In the genomic region with DNA sequence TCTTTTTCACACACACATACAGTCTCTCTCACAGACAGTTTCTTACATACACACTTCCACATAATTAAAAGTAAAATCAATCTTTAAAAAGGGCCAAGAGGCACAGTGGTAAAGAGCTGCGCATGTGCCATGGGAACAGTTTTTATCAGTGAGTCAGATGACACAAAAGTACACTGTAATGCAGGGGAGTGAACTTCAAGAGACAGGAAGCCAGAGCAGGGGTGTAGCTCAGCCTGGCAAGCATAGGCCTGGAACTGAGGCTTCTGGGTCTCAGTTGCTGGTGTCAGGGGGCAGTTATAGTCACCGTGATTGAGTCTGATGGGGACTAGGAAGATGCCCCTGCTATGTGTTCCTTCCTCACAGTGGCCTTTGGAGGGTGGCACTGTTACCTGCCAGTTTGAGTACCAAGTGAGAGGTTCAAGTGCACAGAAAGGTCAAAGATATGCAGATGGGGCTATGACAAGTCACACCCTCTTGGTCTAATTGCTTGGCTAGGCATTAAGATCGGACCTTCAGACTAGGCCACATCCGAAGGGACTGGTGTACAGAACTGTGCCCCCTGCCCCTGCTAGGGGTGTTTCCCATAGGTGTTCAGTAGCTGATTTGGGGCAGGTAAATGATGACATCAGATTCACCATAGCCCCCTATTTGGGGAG, we compare ENCODE assay signal across 17 mouse cellular contexts. TPM values are rescaled to one million over a fixed set of nuclear protein-coding genes. Genes with fewer than 3 reads are reported as not detected.
DNase-seq lines count a peak whose midpoint lies in the region; ATAC-seq lines count a peak whose summit lies in the region.
"Had no signal": no experiment of that assay in that cellular context is flagged by ENCODE, and none has a peak within 500 bp of the region (broad histone marks: within the 10 kb centered on the region; RNA-seq: fewer than 3 reads in every experiment).

No protein-coding gene starts in this region.

- H3K27ac ChIP-seq in heart, embryonic 12.5 days (ENCODE audit: poor library complexity, severe bottlenecking): no peak overlapping the region
- no peak overlapping the region for H3K27ac ChIP-seq in heart, embryonic 11.5 days (ENCODE audit: low read depth, low read length)
- H3K27ac ChIP-seq in midbrain, embryonic 10.5 days (replicated peaks): peak overlapping the region; percentile 64; the same call in 1 of the 2 replicates
- no peak overlapping the region for H3K27ac ChIP-seq in midbrain, embryonic 11.5 days (ENCODE audit: low read depth, low read length)
- H3K27ac ChIP-seq in stomach, embryonic 15.5 days: no peak overlapping the region
- H3K27ac ChIP-seq in forebrain, embryonic 13.5 days: no peak overlapping the region
- H3K27ac ChIP-seq: limb, embryonic 13.5 days; neural tube, embryonic 13.5 days had no signal

- ATAC-seq in heart, embryonic 12.5 days (ENCODE audit: insufficient number of reproducible peaks, low FRiP score): 0 out of 2 replicates have a peak, but pooled peaks have one; percentile 19
- no peak for ATAC-seq in heart, embryonic 11.5 days (replicated peaks; ENCODE audit: insufficient number of reproducible peaks, low FRiP score, low TSS enrichment)
- ATAC-seq in midbrain, embryonic 11.5 days (ENCODE audit: low FRiP score): no peak
- ATAC-seq in common myeloid progenitor, adult 5-6 weeks (replicated peaks; ENCODE audit: low read depth, poor library complexity, severe bottlenecking): 0 out of 2 replicates have a peak, but pooled peaks have one; percentile 29
- peak; percentile 41; the same call in 1 of the 2 replicates for ATAC-seq in stomach, embryonic 15.5 days (ENCODE audit: insufficient read depth, low FRiP score, low read depth)
- no peak for ATAC-seq in forebrain, embryonic 13.5 days
- ATAC-seq: midbrain, embryonic 16.5 days had no signal

- no peak overlapping the region for H3K4me3 ChIP-seq in heart, embryonic 12.5 days
- H3K4me3 ChIP-seq in heart, embryonic 11.5 days (ENCODE audit: low read depth, low read length): no peak overlapping the region
- no peak overlapping the region for H3K4me3 ChIP-seq in midbrain, embryonic 10.5 days
- no peak overlapping the region for H3K4me3 ChIP-seq in midbrain, embryonic 11.5 days (ENCODE audit: low read depth, low read length)
- no peak overlapping the region for H3K4me3 ChIP-seq in stomach, embryonic 15.5 days (replicated peaks)
- H3K4me3 ChIP-seq in forebrain, embryonic 13.5 days: no peak overlapping the region
- H3K4me3 ChIP-seq: gastrocnemius, adult 2 months; heart, embryonic 15.5 days; limb, embryonic 13.5 days; neural tube, embryonic 13.5 days had no signal

- DNase-seq in midbrain, embryonic 10.5 days (ENCODE audit: low spot score): no peak
- no peak for DNase-seq in midbrain, embryonic 11.5 days (ENCODE audit: low spot score, missing footprints)
- DNase-seq in frontal cortex, adult 2 months (ENCODE audit: extremely low spot score in 1 of 2, low spot score in 1 of 2): no peak
- DNase-seq: cerebellum, adult 2 months; gastrocnemius, adult 2 months; kidney, postnatal 4 days; layer of hippocampus, postnatal 36 days; lung, postnatal 36 days had no signal

- 0 out of 2 replicates have a peak, but pooled peaks cover 3% of the 10 kb centered on the region for H3K9me3 ChIP-seq in heart, embryonic 12.5 days (replicated peaks)
- H3K9me3 ChIP-seq in heart, embryonic 11.5 days (replicated peaks; ENCODE audit: control insufficient read depth, low read length): 0 out of 2 replicates have a peak, but pooled peaks cover 1% of the 10 kb centered on the region
- H3K9me3 ChIP-seq in midbrain, embryonic 10.5 days (replicated peaks): peaks cover 5% of the 10 kb centered on the region; the same call in 1 of the 2 replicates
- no peaks in the 10 kb centered on the region for H3K9me3 ChIP-seq in midbrain, embryonic 11.5 days (ENCODE audit: control insufficient read depth, low read length)
- 0 out of 2 replicates have a peak, but pooled peaks cover 3% of the 10 kb centered on the region for H3K9me3 ChIP-seq in stomach, embryonic 15.5 days
- no peaks in the 10 kb centered on the region; the same call in 1 of the 2 replicates for H3K9me3 ChIP-seq in forebrain, embryonic 13.5 days (replicated peaks)
- H3K9me3 ChIP-seq: heart, embryonic 15.5 days; limb, embryonic 13.5 days had no signal

- peak overlapping the region; percentile 7; the same call in 1 of the 2 replicates for H3K9ac ChIP-seq in heart, embryonic 12.5 days
- H3K9ac ChIP-seq in heart, embryonic 11.5 days (ENCODE audit: low read depth, low read length): no peak overlapping the region
- no peak overlapping the region for H3K9ac ChIP-seq in midbrain, embryonic 11.5 days (ENCODE audit: low read length)
- no peak overlapping the region for H3K9ac ChIP-seq in stomach, embryonic 15.5 days
- H3K9ac ChIP-seq in forebrain, embryonic 13.5 days: no peak overlapping the region
- H3K9ac ChIP-seq: heart, embryonic 15.5 days; limb, embryonic 13.5 days; neural tube, embryonic 13.5 days had no signal

- no peaks in the 10 kb centered on the region for H3K27me3 ChIP-seq in heart, embryonic 12.5 days (replicated peaks)
- H3K27me3 ChIP-seq in heart, embryonic 11.5 days (ENCODE audit: control insufficient read depth, insufficient read depth, low read length): no peaks in the 10 kb centered on the region
- H3K27me3 ChIP-seq in midbrain, embryonic 10.5 days (ENCODE audit: low read depth, poor library complexity, severe bottlenecking): peaks cover 28% of the 10 kb centered on the region
- H3K27me3 ChIP-seq in midbrain, embryonic 11.5 days (ENCODE audit: control insufficient read depth, insufficient read depth, low read length): no peaks in the 10 kb centered on the region
- H3K27me3 ChIP-seq in stomach, embryonic 15.5 days (replicated peaks): no peaks in the 10 kb centered on the region
- 0 out of 2 replicates have a peak, but pooled peaks cover 4% of the 10 kb centered on the region for H3K27me3 ChIP-seq in forebrain, embryonic 13.5 days
- H3K27me3 ChIP-seq: heart, embryonic 15.5 days; limb, embryonic 13.5 days; neural tube, embryonic 13.5 days had no signal

- 65% methylated on average over 4 of the region's 4 CpGs for WGBS in heart, embryonic 12.5 days
- WGBS in heart, embryonic 11.5 days (ENCODE audit: insufficient replicate concordance): 67% methylated on average over 4 of the region's 4 CpGs
- WGBS in midbrain, embryonic 10.5 days: 90% methylated on average over 4 of the region's 4 CpGs
- WGBS in midbrain, embryonic 11.5 days: 94% methylated on average over 4 of the region's 4 CpGs
- WGBS in stomach, embryonic 15.5 days: 72% methylated on average over 4 of the region's 4 CpGs
- WGBS in forebrain, embryonic 13.5 days: 92% methylated on average over 4 of the region's 4 CpGs

- H3K36me3 ChIP-seq in heart, embryonic 12.5 days: no peaks in the 10 kb centered on the region
- H3K36me3 ChIP-seq in heart, embryonic 11.5 days (ENCODE audit: control insufficient read depth, insufficient read depth, low read length): no peaks in the 10 kb centered on the region
- H3K36me3 ChIP-seq in midbrain, embryonic 10.5 days: no peaks in the 10 kb centered on the region
- no peaks in the 10 kb centered on the region for H3K36me3 ChIP-seq in midbrain, embryonic 11.5 days (ENCODE audit: control insufficient read depth, insufficient read depth, low read length)
- H3K36me3 ChIP-seq in stomach, embryonic 15.5 days: no peaks in the 10 kb centered on the region
- no peaks in the 10 kb centered on the region for H3K36me3 ChIP-seq in forebrain, embryonic 13.5 days (ENCODE audit: poor library complexity, severe bottlenecking)
- H3K36me3 ChIP-seq: heart, embryonic 15.5 days; limb, embryonic 13.5 days; neural tube, embryonic 13.5 days had no signal

- H3K4me1 ChIP-seq in heart, embryonic 12.5 days (replicated peaks): peaks cover 18% of the 10 kb centered on the region
- peaks cover 16% of the 10 kb centered on the region for H3K4me1 ChIP-seq in heart, embryonic 11.5 days (ENCODE audit: control insufficient read depth, insufficient read depth, low read length)
- peaks cover 35% of the 10 kb centered on the region for H3K4me1 ChIP-seq in midbrain, embryonic 10.5 days
- H3K4me1 ChIP-seq in midbrain, embryonic 11.5 days (ENCODE audit: control insufficient read depth, insufficient read depth, low read length): peaks cover 8% of the 10 kb centered on the region
- no peaks in the 10 kb centered on the region for H3K4me1 ChIP-seq in stomach, embryonic 15.5 days
- H3K4me1 ChIP-seq in forebrain, embryonic 13.5 days: peaks cover 9% of the 10 kb centered on the region

- no peak overlapping the region for H3K4me2 ChIP-seq in heart, embryonic 12.5 days
- no peak overlapping the region for H3K4me2 ChIP-seq in heart, embryonic 11.5 days
- no peak overlapping the region for H3K4me2 ChIP-seq in midbrain, embryonic 11.5 days
- no peak overlapping the region for H3K4me2 ChIP-seq in stomach, embryonic 15.5 days
- H3K4me2 ChIP-seq in forebrain, embryonic 13.5 days: no peak overlapping the region
- H3K4me2 ChIP-seq: heart, embryonic 15.5 days; limb, embryonic 13.5 days; neural tube, embryonic 13.5 days had no signal

RNA-seq across cellular contexts. Expression of gene Id2, which starts 21.0 kb away (rescaled TPM):
- 433 and 441 TPM in 2 replicates for polyA plus RNA-seq in heart, embryonic 12.5 days (2016; fragmentation: Nextera tagmentation; extraction: Ambion mirVana)
- 511 and 550 TPM in 2 replicates for polyA plus RNA-seq in heart, embryonic 11.5 days (2014; fragmentation: Nextera tagmentation; extraction: Ambion mirVana)
- 303 and 332 TPM in 2 replicates for polyA plus RNA-seq in midbrain, embryonic 10.5 days (2016; fragmentation: Nextera tagmentation; extraction: Ambion mirVana)
- polyA plus RNA-seq in midbrain, embryonic 11.5 days (2014; fragmentation: Nextera tagmentation; extraction: Ambion mirVana): 359 and 385 TPM in 2 replicates
- 7.9 and 11.7 TPM in 2 replicates for total RNA-seq in common myeloid progenitor, adult 5-6 weeks (2017)
- 339 and 387 TPM in 2 replicates for polyA plus RNA-seq in stomach, embryonic 15.5 days (2015; fragmentation: Nextera tagmentation; extraction: Ambion mirVana)
- 188 and 189 TPM in 2 replicates for polyA plus RNA-seq in frontal cortex, adult 2 months (2012; rRNA removed)
- 195 and 253 TPM in 2 replicates for polyA plus RNA-seq in forebrain, embryonic 13.5 days (2015; fragmentation: Nextera tagmentation; extraction: Ambion mirVana)

Comparison
In these comparisons a context has a peak if more than half of its experiments do, and no peak if none do; other contexts are left out.
1. ATAC-seq: peak in heart, embryonic 12.5 days (single experiment), common myeloid progenitor, adult 5-6 weeks (single experiment) and stomach, embryonic 15.5 days (single experiment); none in heart, embryonic 11.5 days (single experiment), midbrain, embryonic 11.5 days (single experiment) and forebrain, embryonic 13.5 days (single experiment).